Mouse (Mus musculus): Measurements from ENCODE around the gene Zc3hav1. TPM values are rescaled to one million over a fixed set of nuclear protein-coding genes. Genes with fewer than 3 reads are reported as not detected.

Gene Zc3hav1
- polyA plus RNA-seq, 1 experiment from 2014 or later = 1.8 TPM

GRCm38 (mm10) chr6:38344006-38344670 is 10.3 kb downstream of the Zc3hav1 start:
- no peak overlapping the region for H3K27ac ChIP-seq (replicated peaks; ENCODE audit: low read depth, low read length)
- no peak for DNase-seq

GRCm38 (mm10) chr6:38343581-38343980 is 10.8 kb downstream of the Zc3hav1 start:
- Histone ChIP-seq H3K27ac (replicated peaks; ENCODE audit: low read depth, low read length) (no peak overlapping the region), H3K27me3 (ENCODE audit: control insufficient read depth, insufficient read depth, low read length) (no peaks in the 10 kb centered on the region), H3K9ac (replicated peaks; ENCODE audit: low read length) (no peak overlapping the region), H3K9me3 (ENCODE audit: control insufficient read depth, low read length) (no peaks in the 10 kb centered on the region), H3K4me3 (replicated peaks; ENCODE audit: low read depth, low read length) (no peak overlapping the region), H3K4me2 (ENCODE audit: low read length) (no peak overlapping the region), H3K4me1 (ENCODE audit: control insufficient read depth, insufficient read depth, low read length) (no peaks in the 10 kb centered on the region), H3K36me3 (ENCODE audit: control insufficient read depth, insufficient read depth, low read length) (no peaks in the 10 kb centered on the region)
- 62% methylated on average over 3 of the region's 3 CpGs for WGBS
- ATAC-seq (ENCODE audit: low FRiP score, low TSS enrichment) (no peak), DNase-seq (no peak)

More at GRCm38 (mm10) chr6:38344006-38344670, 10.3 kb downstream of the Zc3hav1 start:
- H3K9me3 ChIP-seq (ENCODE audit: control insufficient read depth, low read length) = no peaks in the 10 kb centered on the region
- ATAC-seq (ENCODE audit: low FRiP score, low TSS enrichment) = no peak
- no peak overlapping the region for H3K9ac ChIP-seq (replicated peaks; ENCODE audit: low read length)
- no peaks in the 10 kb centered on the region for H3K36me3 ChIP-seq (ENCODE audit: control insufficient read depth, insufficient read depth, low read length)
- WGBS = 84% methylated on average over 7 of the region's 7 CpGs
- H3K4me3 ChIP-seq (replicated peaks; ENCODE audit: low read depth, low read length) = no peak overlapping the region
- no peaks in the 10 kb centered on the region for H3K4me1 ChIP-seq (ENCODE audit: control insufficient read depth, insufficient read depth, low read length)
- no peaks in the 10 kb centered on the region for H3K27me3 ChIP-seq (ENCODE audit: control insufficient read depth, insufficient read depth, low read length)
- H3K4me2 ChIP-seq (ENCODE audit: low read length) = no peak overlapping the region

- DNase-seq (no peak), ATAC-seq (ENCODE audit: low FRiP score, low TSS enrichment) (no peak)
- Histone ChIP-seq H3K4me2 (ENCODE audit: low read length) (no peak overlapping the region), H3K9ac (replicated peaks; ENCODE audit: low read length) (no peak overlapping the region), H3K4me3 (replicated peaks; ENCODE audit: low read depth, low read length) (no peak overlapping the region), H3K27me3 (ENCODE audit: control insufficient read depth, insufficient read depth, low read length) (no peaks in the 10 kb centered on the region), H3K27ac (replicated peaks; ENCODE audit: low read depth, low read length) (no peak overlapping the region), H3K9me3 (ENCODE audit: control insufficient read depth, low read length) (no peaks in the 10 kb centered on the region), H3K4me1 (ENCODE audit: control insufficient read depth, insufficient read depth, low read length) (no peaks in the 10 kb centered on the region), H3K36me3 (ENCODE audit: control insufficient read depth, insufficient read depth, low read length) (no peaks in the 10 kb centered on the region)
- WGBS = 81% methylated on average over 8 of the region's 8 CpGs
Observed at GRCm38 (mm10) chr6:38342666-38342992, 11.8 kb downstream of the Zc3hav1 start.

- H3K9me3 ChIP-seq (ENCODE audit: control insufficient read depth, low read length) = no peaks in the 10 kb centered on the region
- 77% methylated on average over 11 of the region's 11 CpGs for WGBS
- no peak overlapping the region for H3K4me2 ChIP-seq (ENCODE audit: low read length)
- H3K4me3 ChIP-seq (replicated peaks; ENCODE audit: low read depth, low read length) = no peak overlapping the region
- no peaks in the 10 kb centered on the region for H3K4me1 ChIP-seq (ENCODE audit: control insufficient read depth, insufficient read depth, low read length)
- H3K27me3 ChIP-seq (ENCODE audit: control insufficient read depth, insufficient read depth, low read length) = no peaks in the 10 kb centered on the region
- no peak overlapping the region for H3K27ac ChIP-seq (replicated peaks; ENCODE audit: low read depth, low read length)
- no peak overlapping the region for H3K9ac ChIP-seq (replicated peaks; ENCODE audit: low read length)
- ATAC-seq (ENCODE audit: low FRiP score, low TSS enrichment) (no peak), DNase-seq (no peak)
- no peaks in the 10 kb centered on the region for H3K36me3 ChIP-seq (ENCODE audit: control insufficient read depth, insufficient read depth, low read length)
Observed at GRCm38 (mm10) chr6:38341751-38342665, 12.4 kb downstream of the Zc3hav1 start.

- ATAC-seq (ENCODE audit: low FRiP score, low TSS enrichment) (no peak), DNase-seq (no peak)
- no peaks in the 10 kb centered on the region for H3K4me1 ChIP-seq (ENCODE audit: control insufficient read depth, insufficient read depth, low read length)
- no peaks in the 10 kb centered on the region for H3K27me3 ChIP-seq (ENCODE audit: control insufficient read depth, insufficient read depth, low read length)
- no peak overlapping the region for H3K4me2 ChIP-seq (ENCODE audit: low read length)
- H3K27ac ChIP-seq (replicated peaks; ENCODE audit: low read depth, low read length) = no peak overlapping the region
- WGBS = 74% methylated on average over 2 of the region's 2 CpGs
- no peak overlapping the region for H3K9ac ChIP-seq (replicated peaks; ENCODE audit: low read length)
- no peak overlapping the region for H3K4me3 ChIP-seq (replicated peaks; ENCODE audit: low read depth, low read length)
- H3K9me3 ChIP-seq (ENCODE audit: control insufficient read depth, low read length) = no peaks in the 10 kb centered on the region
- no peaks in the 10 kb centered on the region for H3K36me3 ChIP-seq (ENCODE audit: control insufficient read depth, insufficient read depth, low read length)
Observed at GRCm38 (mm10) chr6:38339078-38339477, 15.3 kb downstream of the Zc3hav1 start.

- 88% methylated on average over 6 of the region's 6 CpGs for WGBS
- DNase-seq (no peak), ATAC-seq (ENCODE audit: low FRiP score, low TSS enrichment) (no peak)
Observed at GRCm38 (mm10) chr6:38337951-38338350, 16.5 kb downstream of the Zc3hav1 start.

GRCm38 (mm10) chr6:38337166-38337705 is 17.2 kb downstream of the Zc3hav1 start:
- H3K27me3 ChIP-seq (ENCODE audit: control insufficient read depth, insufficient read depth, low read length) = no peaks in the 10 kb centered on the region
- no peaks in the 10 kb centered on the region for H3K9me3 ChIP-seq (ENCODE audit: control insufficient read depth, low read length)
- no peak overlapping the region for H3K27ac ChIP-seq (replicated peaks; ENCODE audit: low read depth, low read length)
- H3K36me3 ChIP-seq (ENCODE audit: control insufficient read depth, insufficient read depth, low read length) = no peaks in the 10 kb centered on the region
- no peaks in the 10 kb centered on the region for H3K4me1 ChIP-seq (ENCODE audit: control insufficient read depth, insufficient read depth, low read length)
- 90% methylated on average over 4 of the region's 4 CpGs for WGBS
- H3K4me2 ChIP-seq (ENCODE audit: low read length) = no peak overlapping the region
- no peak overlapping the region for H3K4me3 ChIP-seq (replicated peaks; ENCODE audit: low read depth, low read length)
- H3K9ac ChIP-seq (replicated peaks; ENCODE audit: low read length) = no peak overlapping the region
- DNase-seq (no peak), ATAC-seq (ENCODE audit: low FRiP score, low TSS enrichment) (no peak)

More at GRCm38 (mm10) chr6:38337951-38338350, 16.5 kb downstream of the Zc3hav1 start:
- Histone ChIP-seq H3K27me3 (ENCODE audit: control insufficient read depth, insufficient read depth, low read length) (no peaks in the 10 kb centered on the region), H3K4me3 (replicated peaks; ENCODE audit: low read depth, low read length) (no peak overlapping the region), H3K27ac (replicated peaks; ENCODE audit: low read depth, low read length) (no peak overlapping the region), H3K4me2 (ENCODE audit: low read length) (no peak overlapping the region), H3K9ac (replicated peaks; ENCODE audit: low read length) (no peak overlapping the region), H3K9me3 (ENCODE audit: control insufficient read depth, low read length) (no peaks in the 10 kb centered on the region), H3K4me1 (ENCODE audit: control insufficient read depth, insufficient read depth, low read length) (no peaks in the 10 kb centered on the region), H3K36me3 (ENCODE audit: control insufficient read depth, insufficient read depth, low read length) (no peaks in the 10 kb centered on the region)

GRCm38 (mm10) chr6:38335264-38335663 is 19.1 kb downstream of the Zc3hav1 start:
- H3K27ac ChIP-seq (replicated peaks; ENCODE audit: low read depth, low read length) = no peak overlapping the region
- no peak overlapping the region for H3K9ac ChIP-seq (replicated peaks; ENCODE audit: low read length)
- H3K4me2 ChIP-seq (ENCODE audit: low read length) = no peak overlapping the region
- 87% methylated on average over 6 of the region's 6 CpGs for WGBS
- H3K4me1 ChIP-seq (ENCODE audit: control insufficient read depth, insufficient read depth, low read length) = no peaks in the 10 kb centered on the region
- DNase-seq (no peak), ATAC-seq (ENCODE audit: low FRiP score, low TSS enrichment) (no peak)
- no peaks in the 10 kb centered on the region for H3K36me3 ChIP-seq (ENCODE audit: control insufficient read depth, insufficient read depth, low read length)
- no peaks in the 10 kb centered on the region for H3K27me3 ChIP-seq (ENCODE audit: control insufficient read depth, insufficient read depth, low read length)
- H3K9me3 ChIP-seq (ENCODE audit: control insufficient read depth, low read length) = no peaks in the 10 kb centered on the region
- H3K4me3 ChIP-seq (replicated peaks; ENCODE audit: low read depth, low read length) = no peak overlapping the region
